Mouse (Mus musculus) limb, embryonic 14.5 days (tissue): ENCODE data around the gene Gm36176. TPM values are rescaled to one million over a fixed set of nuclear protein-coding genes. Genes with fewer than 3 reads are reported as not detected.

ENCODE experiments used
- ATAC-seq: fragments of 200-750 bp; cut with Nextera tagmentation; 2 replicates; pipeline ENCODE4 v1.8.0; 2017; ENCODE audit warnings: low read depth, moderate number of reproducible peaks, moderate TSS enrichment; ENCODE audit not compliant: low FRiP score
- DNase-seq: peaks from one replicate; pipeline ENCODE4 v3.0.0-alpha.2; 2015; ENCODE audit warnings: low spot score
- H3K27ac ChIP-seq: fragments of 300-500 bp; sonication (generic); replicated peaks from 2 replicates; pipeline ENCODE4 v1.5.1; 2014; ENCODE audit warnings: low read depth, mild to moderate bottlenecking, low read length, moderate library complexity, mixed read lengths
- H3K27me3 ChIP-seq: fragments of 300-500 bp; sonication (generic); 2 replicates; pipeline ENCODE4 v1.6.1; 2014; ENCODE audit warnings: low read length, mixed read lengths; ENCODE audit not compliant: control insufficient read depth, insufficient read depth
- H3K36me3 ChIP-seq: fragments of 300-500 bp; sonication (generic); 2 replicates; pipeline ENCODE4 v1.6.1; 2014; ENCODE audit warnings: mild to moderate bottlenecking, low read length, moderate library complexity, mixed read lengths; ENCODE audit not compliant: control insufficient read depth, insufficient read depth
- H3K4me1 ChIP-seq: fragments of 300-500 bp; sonication (generic); 2 replicates; pipeline ENCODE4 v1.6.1; 2014; ENCODE audit warnings: antibody characterized with exemption, low read length, mixed read lengths; ENCODE audit not compliant: control insufficient read depth, insufficient read depth
- H3K4me2 ChIP-seq: fragments of 300-500 bp; sonication (generic); replicated peaks from 2 replicates; pipeline ENCODE4 v1.6.1; 2014; ENCODE audit warnings: low read depth, mild to moderate bottlenecking, low read length, moderate library complexity; ENCODE audit not compliant: severe bottlenecking
- H3K4me3 ChIP-seq: fragments of 300-500 bp; sonication (generic); replicated peaks from 2 replicates; pipeline ENCODE4 v1.5.1; 2014; ENCODE audit warnings: low read length
- H3K9ac ChIP-seq: fragments of 300-500 bp; sonication (generic); 2 replicates; pipeline ENCODE4 v1.6.1; 2014; ENCODE audit warnings: mild to moderate bottlenecking, low read depth, low read length, moderate library complexity; ENCODE audit not compliant: severe bottlenecking
- H3K9me3 ChIP-seq: fragments of 300-500 bp; sonication (generic); 2 replicates; pipeline ENCODE4 v1.6.1; 2016; ENCODE audit warnings: low read length; ENCODE audit not compliant: control insufficient read depth
- POLR2A ChIP-seq: fragments of 200-500 bp; IDR thresholded peaks from 2 replicates; pipeline ENCODE4 v1.8.0; 2012; ENCODE audit warnings: inconsistent platforms, mild to moderate bottlenecking, moderate library complexity, borderline replicate concordance; ENCODE audit not compliant: insufficient read depth, insufficient read length; ENCODE audit errors: extremely low read depth
- WGBS: fragments of 180-500 bp; shearing (Covaris S2); extraction: QIAGEN DNeasy Blood & Tissue Kit; methylation state at CpG from one replicate; pipeline ENCODE4 v1.1.7; 2014; 5-methylcytosine and 5-hydroxymethylcytosine counted together
- polyA plus RNA-seq, 2 experiments: library from polyadenylated mRNA; depleted of rRNA in 1 of 2; stranded (reverse) in 1 of 2; unstranded in 1 of 2; fragments of >200 nt; fragmentation: Nextera tagmentation in 1 of 2; extraction: Ambion mirVana in 1 of 2; gene quantifications; 2 replicates each; pipeline versions ENCODE4 v1.2.1 to v1.2.3; 2012 to 2014

Gene Gm36176
- polyA plus RNA-seq, 2 experiments, result not detected

GRCm38 (mm10) chr10:77882553-77882952, 36.0 kb downstream of the Gm36176 start:
- WGBS, result 90% methylated on average over 5 of the region's 5 CpGs
- no peak overlapping the region for H3K4me2 ChIP-seq
- H3K9me3 ChIP-seq, result no peaks in the 10 kb centered on the region
- no peak for DNase-seq
- H3K9ac ChIP-seq, result no peak overlapping the region
- H3K27me3 ChIP-seq, result no peaks in the 10 kb centered on the region
- no peak overlapping the region for H3K4me3 ChIP-seq
- H3K27ac ChIP-seq, result no peak overlapping the region
- H3K4me1 ChIP-seq, result no peaks in the 10 kb centered on the region
- TF ChIP-seq POLR2A, result no peak
- no peak for ATAC-seq
- no peaks in the 10 kb centered on the region for H3K36me3 ChIP-seq

DNA sequence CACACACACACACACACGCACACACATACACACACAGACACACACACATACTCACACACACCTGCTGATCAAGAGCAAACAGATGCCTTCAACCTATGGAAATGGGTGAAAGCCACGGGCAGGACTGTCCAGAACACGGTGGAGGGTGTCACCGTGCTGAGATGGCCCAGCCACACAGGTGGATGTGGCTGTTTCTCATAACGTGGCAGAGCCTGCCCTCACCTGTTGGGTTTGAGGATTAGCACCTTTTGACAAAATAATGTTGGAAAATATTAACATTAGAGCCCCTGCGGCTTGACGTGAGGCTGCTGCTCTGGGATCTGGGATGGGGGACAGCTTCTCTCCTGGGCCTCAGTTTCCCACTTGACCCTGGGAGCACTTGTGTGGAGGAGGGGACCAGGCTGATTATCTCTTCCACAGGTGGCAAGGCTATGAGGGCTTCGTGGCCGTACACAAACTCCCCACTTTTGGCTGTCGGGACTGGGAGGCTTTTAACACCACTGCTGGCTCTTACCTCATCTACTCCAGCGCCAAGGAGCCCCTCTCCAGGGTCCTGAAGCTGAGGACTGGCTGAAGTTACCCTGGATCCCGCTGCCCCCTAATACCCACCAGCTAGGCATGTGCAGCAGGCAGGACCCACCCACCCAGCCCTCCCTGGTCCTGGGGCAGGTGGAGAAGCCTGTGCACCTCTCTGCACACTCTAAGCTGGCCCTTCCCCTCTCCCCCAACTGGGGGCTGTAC, 39.6 kb downstream of the Gm36176 start:
- no peaks in the 10 kb centered on the region for H3K9me3 ChIP-seq
- 51% methylated on average over 12 of the region's 12 CpGs for WGBS
- peak; percentile 30 for DNase-seq
- H3K27me3 ChIP-seq, result no peaks in the 10 kb centered on the region
- H3K36me3 ChIP-seq, result no peaks in the 10 kb centered on the region
- H3K9ac ChIP-seq, result no peak overlapping the region
- TF ChIP-seq POLR2A, result no peak
- H3K27ac ChIP-seq, result no peak overlapping the region
- no peak for ATAC-seq
- no peaks in the 10 kb centered on the region for H3K4me1 ChIP-seq
- H3K4me3 ChIP-seq, result no peak overlapping the region
- no peak overlapping the region for H3K4me2 ChIP-seq

GRCm38 (mm10) chr10:77890987-77891565, 44.5 kb downstream of the Gm36176 start:
- WGBS, result 86% methylated on average over 8 of the region's 8 CpGs
- H3K9me3 ChIP-seq, result no peaks in the 10 kb centered on the region
- H3K36me3 ChIP-seq, result no peaks in the 10 kb centered on the region
- DNase-seq (no peak), ATAC-seq (no peak)
- no peaks in the 10 kb centered on the region for H3K4me1 ChIP-seq
- H3K9ac ChIP-seq, result no peak overlapping the region
- H3K4me3 ChIP-seq, result no peak overlapping the region
- no peak overlapping the region for H3K4me2 ChIP-seq
- no peaks in the 10 kb centered on the region for H3K27me3 ChIP-seq
- TF ChIP-seq POLR2A, result no peak
- H3K27ac ChIP-seq, result no peak overlapping the region

DNA sequence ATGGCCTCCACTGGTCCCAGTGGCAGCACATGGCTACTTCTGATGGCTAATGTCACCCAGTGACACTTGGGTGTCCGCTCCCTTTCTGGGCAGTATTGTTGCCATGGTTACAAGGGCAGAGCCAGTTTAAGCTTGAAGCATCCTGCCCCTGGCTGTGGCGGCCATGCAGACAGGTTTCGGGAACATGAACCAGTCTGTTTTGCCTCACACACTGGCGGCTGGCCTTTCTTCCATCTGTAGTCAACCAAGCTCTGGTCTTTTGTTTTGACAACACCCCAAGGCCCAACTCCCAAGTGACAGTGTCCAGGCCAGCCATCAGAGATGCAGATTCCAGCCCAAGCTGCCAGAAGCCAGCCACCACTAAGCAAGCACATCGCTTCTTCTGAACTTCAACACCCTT, 49.0 kb downstream of the Gm36176 start:
- Histone ChIP-seq H3K27ac (no peak overlapping the region), H3K9me3 (no peaks in the 10 kb centered on the region), H3K4me3 (no peak overlapping the region), H3K4me2 (no peak overlapping the region), H3K27me3 (no peaks in the 10 kb centered on the region), H3K9ac (no peak overlapping the region), H3K4me1 (no peaks in the 10 kb centered on the region), H3K36me3 (no peaks in the 10 kb centered on the region)
- 59% methylated on average over 5 of the region's 5 CpGs for WGBS
- TF ChIP-seq POLR2A, result no peak
- DNase-seq, result no peak
- no peak for ATAC-seq

Other genes with a start within 250 kb of the Gm36176 start
Only the 30 nearest of the 33 such genes appear.
- 2.0 TPM in 2 replicates for gene Tspear, start 160.2 kb upstream of the Gm36176 start, polyA plus RNA-seq (2012; rRNA removed)
- gene Tspear, start 160.2 kb upstream of the Gm36176 start, polyA plus RNA-seq (2014; fragmentation: Nextera tagmentation; extraction: Ambion mirVana), result 1.1 and 1.5 TPM in 2 replicates
- not detected in 2 replicates for gene Gm19402, start 156.0 kb upstream of the Gm36176 start, polyA plus RNA-seq (2012; rRNA removed)
- gene Gm19402, start 156.0 kb upstream of the Gm36176 start, polyA plus RNA-seq (2014; fragmentation: Nextera tagmentation; extraction: Ambion mirVana), result not detected in 2 replicates
- gene Gm9508, start 149.6 kb upstream of the Gm36176 start, polyA plus RNA-seq (2012; rRNA removed), result not detected in 2 replicates
- gene Gm9508, start 149.6 kb upstream of the Gm36176 start, polyA plus RNA-seq (2014; fragmentation: Nextera tagmentation; extraction: Ambion mirVana), result not detected in 2 replicates
- gene Gm10272, start 140.2 kb upstream of the Gm36176 start, polyA plus RNA-seq (2012; rRNA removed), result not detected in 2 replicates
- gene Gm10272, start 140.2 kb upstream of the Gm36176 start, polyA plus RNA-seq (2014; fragmentation: Nextera tagmentation; extraction: Ambion mirVana), result not detected in 2 replicates
- gene Gm10024, start 135.3 kb upstream of the Gm36176 start, polyA plus RNA-seq (2012; rRNA removed), result not detected in 2 replicates
- 0.94 TPM in 1 of 2 replicates, not detected in the other for gene Gm10024, start 135.3 kb upstream of the Gm36176 start, polyA plus RNA-seq (2014; fragmentation: Nextera tagmentation; extraction: Ambion mirVana)
- gene Gm10142, start 131.0 kb upstream of the Gm36176 start, polyA plus RNA-seq (2012; rRNA removed), result not detected in 2 replicates
- not detected in 2 replicates for gene Gm10142, start 131.0 kb upstream of the Gm36176 start, polyA plus RNA-seq (2014; fragmentation: Nextera tagmentation; extraction: Ambion mirVana)
- gene Krtap12-1, start 126.2 kb upstream of the Gm36176 start, polyA plus RNA-seq (2012; rRNA removed), result 0.10 and 0.20 TPM in 2 replicates
- not detected in 2 replicates for gene Krtap12-1, start 126.2 kb upstream of the Gm36176 start, polyA plus RNA-seq (2014; fragmentation: Nextera tagmentation; extraction: Ambion mirVana)
- not detected in 2 replicates for gene Gm10100, start 120.3 kb upstream of the Gm36176 start, polyA plus RNA-seq (2012; rRNA removed)
- not detected in 2 replicates for gene Gm10100, start 120.3 kb upstream of the Gm36176 start, polyA plus RNA-seq (2014; fragmentation: Nextera tagmentation; extraction: Ambion mirVana)
- gene Gm18596, start 104.2 kb upstream of the Gm36176 start, polyA plus RNA-seq (2012; rRNA removed), result not detected in 2 replicates
- not detected in 2 replicates for gene Gm18596, start 104.2 kb upstream of the Gm36176 start, polyA plus RNA-seq (2014; fragmentation: Nextera tagmentation; extraction: Ambion mirVana)
- not detected in 2 replicates for gene Gm9736, start 95.4 kb upstream of the Gm36176 start, polyA plus RNA-seq (2012; rRNA removed)
- not detected in 2 replicates for gene Gm9736, start 95.4 kb upstream of the Gm36176 start, polyA plus RNA-seq (2014; fragmentation: Nextera tagmentation; extraction: Ambion mirVana)
- gene Gm3233, start 87.1 kb upstream of the Gm36176 start, polyA plus RNA-seq (2012; rRNA removed), result not detected in 2 replicates
- not detected in 2 replicates for gene Gm3233, start 87.1 kb upstream of the Gm36176 start, polyA plus RNA-seq (2014; fragmentation: Nextera tagmentation; extraction: Ambion mirVana)
- gene Gm3238, start 75.5 kb upstream of the Gm36176 start, polyA plus RNA-seq (2012; rRNA removed), result not detected in 2 replicates
- gene Gm3238, start 75.5 kb upstream of the Gm36176 start, polyA plus RNA-seq (2014; fragmentation: Nextera tagmentation; extraction: Ambion mirVana), result not detected in 2 replicates
- not detected in 2 replicates for gene Gm7138, start 69.9 kb upstream of the Gm36176 start, polyA plus RNA-seq (2012; rRNA removed)
- not detected in 2 replicates for gene Gm7138, start 69.9 kb upstream of the Gm36176 start, polyA plus RNA-seq (2014; fragmentation: Nextera tagmentation; extraction: Ambion mirVana)
- gene Gm3250, start 64.3 kb upstream of the Gm36176 start, polyA plus RNA-seq (2012; rRNA removed), result not detected in 2 replicates
- not detected in 2 replicates for gene Gm3250, start 64.3 kb upstream of the Gm36176 start, polyA plus RNA-seq (2014; fragmentation: Nextera tagmentation; extraction: Ambion mirVana)
- gene Gm7137, start 58.6 kb upstream of the Gm36176 start, polyA plus RNA-seq (2012; rRNA removed), result not detected in 2 replicates
- not detected in 2 replicates for gene Gm7137, start 58.6 kb upstream of the Gm36176 start, polyA plus RNA-seq (2014; fragmentation: Nextera tagmentation; extraction: Ambion mirVana)
- not detected in 2 replicates for gene Gm9639, start 51.7 kb upstream of the Gm36176 start, polyA plus RNA-seq (2012; rRNA removed)
- not detected in 2 replicates for gene Gm9639, start 51.7 kb upstream of the Gm36176 start, polyA plus RNA-seq (2014; fragmentation: Nextera tagmentation; extraction: Ambion mirVana)
- not detected in 2 replicates for gene Gm19668, start 47.7 kb upstream of the Gm36176 start, polyA plus RNA-seq (2012; rRNA removed)
- not detected in 2 replicates for gene Gm19668, start 47.7 kb upstream of the Gm36176 start, polyA plus RNA-seq (2014; fragmentation: Nextera tagmentation; extraction: Ambion mirVana)
- not detected in 2 replicates for gene Gm9507, start 35.0 kb upstream of the Gm36176 start, polyA plus RNA-seq (2012; rRNA removed)
- not detected in 2 replicates for gene Gm9507, start 35.0 kb upstream of the Gm36176 start, polyA plus RNA-seq (2014; fragmentation: Nextera tagmentation; extraction: Ambion mirVana)
- gene Gm2696, start 32.1 kb upstream of the Gm36176 start, polyA plus RNA-seq (2012; rRNA removed), result 0.13 and 0.25 TPM in 2 replicates
- not detected in 2 replicates for gene Gm2696, start 32.1 kb upstream of the Gm36176 start, polyA plus RNA-seq (2014; fragmentation: Nextera tagmentation; extraction: Ambion mirVana)
- not detected in 2 replicates for gene Krtap10-4, start 19.7 kb upstream of the Gm36176 start, polyA plus RNA-seq (2012; rRNA removed)
- not detected in 2 replicates for gene Krtap10-4, start 19.7 kb upstream of the Gm36176 start, polyA plus RNA-seq (2014; fragmentation: Nextera tagmentation; extraction: Ambion mirVana)
- 0.08 and 0.14 TPM in 2 replicates for gene Krtap10-10, start 10.9 kb upstream of the Gm36176 start, polyA plus RNA-seq (2012; rRNA removed)
- gene Krtap10-10, start 10.9 kb upstream of the Gm36176 start, polyA plus RNA-seq (2014; fragmentation: Nextera tagmentation; extraction: Ambion mirVana), result not detected in 2 replicates
- 0.13 TPM in 1 of 2 replicates, not detected in the other for gene Gm10318, start 6.1 kb downstream of the Gm36176 start, polyA plus RNA-seq (2012; rRNA removed)
- not detected in 2 replicates for gene Gm10318, start 6.1 kb downstream of the Gm36176 start, polyA plus RNA-seq (2014; fragmentation: Nextera tagmentation; extraction: Ambion mirVana)
- 0.06 and 0.10 TPM in 2 replicates for gene Gm3285, start 15.2 kb downstream of the Gm36176 start, polyA plus RNA-seq (2012; rRNA removed)
- not detected in 2 replicates for gene Gm3285, start 15.2 kb downstream of the Gm36176 start, polyA plus RNA-seq (2014; fragmentation: Nextera tagmentation; extraction: Ambion mirVana)
- 3.6 and 4.8 TPM in 2 replicates for gene Lrrc3, start 55.7 kb downstream of the Gm36176 start, polyA plus RNA-seq (2012; rRNA removed)
- 3.4 and 3.6 TPM in 2 replicates for gene Lrrc3, start 55.7 kb downstream of the Gm36176 start, polyA plus RNA-seq (2014; fragmentation: Nextera tagmentation; extraction: Ambion mirVana)
- 0.39 and 0.69 TPM in 2 replicates for gene Trpm2, start 123.8 kb downstream of the Gm36176 start, polyA plus RNA-seq (2012; rRNA removed)
- gene Trpm2, start 123.8 kb downstream of the Gm36176 start, polyA plus RNA-seq (2014; fragmentation: Nextera tagmentation; extraction: Ambion mirVana), result 0.06 and 0.41 TPM in 2 replicates
- gene 1810043G02Rik, start 131.7 kb downstream of the Gm36176 start, polyA plus RNA-seq (2012; rRNA removed), result 42.9 and 55.6 TPM in 2 replicates
- 26.5 and 27.1 TPM in 2 replicates for gene 1810043G02Rik, start 131.7 kb downstream of the Gm36176 start, polyA plus RNA-seq (2014; fragmentation: Nextera tagmentation; extraction: Ambion mirVana)
- gene Pfkl, start 163.3 kb downstream of the Gm36176 start, polyA plus RNA-seq (2012; rRNA removed), result 129 and 180 TPM in 2 replicates
- gene Pfkl, start 163.3 kb downstream of the Gm36176 start, polyA plus RNA-seq (2014; fragmentation: Nextera tagmentation; extraction: Ambion mirVana), result 112 and 122 TPM in 2 replicates
- 0.10 and 0.15 TPM in 2 replicates for gene Dnmt3l, start 195.1 kb downstream of the Gm36176 start, polyA plus RNA-seq (2012; rRNA removed)
- not detected in 2 replicates for gene Dnmt3l, start 195.1 kb downstream of the Gm36176 start, polyA plus RNA-seq (2014; fragmentation: Nextera tagmentation; extraction: Ambion mirVana)
- 4.3 and 5.3 TPM in 2 replicates for gene Aire, start 196.8 kb downstream of the Gm36176 start, polyA plus RNA-seq (2012; rRNA removed)
- gene Aire, start 196.8 kb downstream of the Gm36176 start, polyA plus RNA-seq (2014; fragmentation: Nextera tagmentation; extraction: Ambion mirVana), result 0.19 and 0.28 TPM in 2 replicates
- gene Icosl, start 222.5 kb downstream of the Gm36176 start, polyA plus RNA-seq (2012; rRNA removed), result 8.7 and 10.9 TPM in 2 replicates
- gene Icosl, start 222.5 kb downstream of the Gm36176 start, polyA plus RNA-seq (2014; fragmentation: Nextera tagmentation; extraction: Ambion mirVana), result 5.6 and 6.9 TPM in 2 replicates